In genomic region chr2:69015172-69015724, GRCm38 (mm10) we compare ENCODE assay signal across 17 mouse cellular contexts.
DNase-seq lines count a peak whose midpoint lies in the region; ATAC-seq and TF ChIP-seq lines count a peak whose summit lies in the region.
"Had no signal": no experiment of that assay in that cellular context is flagged by ENCODE, and none has a peak within 500 bp of the region (broad histone marks: within the 10 kb centered on the region; RNA-seq: fewer than 3 reads in every experiment).

No protein-coding gene starts in this region.

- TF ChIP-seq CTCF in intestine, postnatal 0 days (IDR thresholded peaks at IDR 0.05; ENCODE audit: low read depth): no peak

- H3K4me2 ChIP-seq in intestine, postnatal 0 days (replicated peaks; ENCODE audit: low read depth): no peak overlapping the region
- H3K4me2 ChIP-seq: embryonic facial prominence, embryonic 12.5 days; hindbrain, embryonic 15.5 days; liver, embryonic 15.5 days; midbrain, embryonic 12.5 days had no signal

- WGBS in intestine, postnatal 0 days: 83% methylated on average over 9 of the region's 9 CpGs

- ATAC-seq in intestine, postnatal 0 days: no peak

- peak; percentile 13 for DNase-seq in kidney, postnatal 10 days
- DNase-seq in kidney, postnatal 25 days: no peak
- peak; percentile 37 to 44 for DNase-seq in right cerebral cortex, adult 2 months (ENCODE audit: low spot score in 2 of 2)
- no peak for DNase-seq in right cerebral cortex, postnatal 25 days
- DNase-seq in left cerebral cortex, postnatal 14 days (ENCODE audit: low spot score in 2 of 2): peak; percentile 22 to 52
- DNase-seq in right cerebral cortex, postnatal 14 days: peak; percentile 43
- DNase-seq in natural killer cell, adult 2 months (ENCODE audit: low spot score in 2 of 2): no peak
- DNase-seq: heart, adult 2 months; kidney, adult 18-20 months; thymus, postnatal 4 days had no signal

- H3K36me3 ChIP-seq in intestine, postnatal 0 days (ENCODE audit: control insufficient read depth, insufficient read depth): no peaks in the 10 kb centered on the region
- H3K36me3 ChIP-seq: embryonic facial prominence, embryonic 12.5 days; hindbrain, embryonic 15.5 days; limb, embryonic 10.5 days; liver, embryonic 15.5 days; midbrain, embryonic 12.5 days had no signal

- no peaks in the 10 kb centered on the region for H3K27me3 ChIP-seq in intestine, postnatal 0 days (replicated peaks; ENCODE audit: control insufficient read depth, insufficient read depth, low read length)
- H3K27me3 ChIP-seq: CH12.LX; embryonic facial prominence, embryonic 12.5 days; hindbrain, embryonic 15.5 days; liver, embryonic 15.5 days; midbrain, embryonic 12.5 days had no signal

- no peak overlapping the region for H3K9ac ChIP-seq in intestine, postnatal 0 days (ENCODE audit: low read depth, low read length)
- H3K9ac ChIP-seq: embryonic facial prominence, embryonic 12.5 days; hindbrain, embryonic 15.5 days; liver, embryonic 15.5 days; midbrain, embryonic 12.5 days had no signal

- no peak overlapping the region for H3K27ac ChIP-seq in intestine, postnatal 0 days (ENCODE audit: low read depth, low read length)
- H3K27ac ChIP-seq: embryonic facial prominence, embryonic 12.5 days; heart, adult 2 months; hindbrain, embryonic 15.5 days; limb, embryonic 10.5 days; liver, embryonic 15.5 days; midbrain, embryonic 12.5 days had no signal

- no peaks in the 10 kb centered on the region for H3K9me3 ChIP-seq in intestine, postnatal 0 days (ENCODE audit: control insufficient read depth)
- H3K9me3 ChIP-seq: embryonic facial prominence, embryonic 12.5 days; hindbrain, embryonic 15.5 days; limb, embryonic 10.5 days; liver, embryonic 15.5 days; midbrain, embryonic 12.5 days had no signal

- H3K4me3 ChIP-seq in intestine, postnatal 0 days (ENCODE audit: low read depth, low read length): no peak overlapping the region
- H3K4me3 ChIP-seq: embryonic facial prominence, embryonic 12.5 days; heart, adult 2 months; hindbrain, embryonic 15.5 days; limb, embryonic 10.5 days; liver, embryonic 15.5 days; midbrain, embryonic 12.5 days had no signal

- intact Hi-C loops in left cerebral cortex, postnatal 14 days (cut with DNase I): no loop called here

- no peaks in the 10 kb centered on the region for H3K4me1 ChIP-seq in intestine, postnatal 0 days (replicated peaks; ENCODE audit: control insufficient read depth, insufficient read depth, low read length)
- H3K4me1 ChIP-seq: liver, embryonic 15.5 days had no signal

Comparison
In these comparisons a context has a peak if more than half of its experiments do, and no peak if none do; other contexts are left out.
1. DNase-seq: peak in kidney, postnatal 10 days (single experiment), right cerebral cortex, adult 2 months (2 of 2), left cerebral cortex, postnatal 14 days (2 of 2) and right cerebral cortex, postnatal 14 days (single experiment); none in kidney, postnatal 25 days (0 of 2), right cerebral cortex, postnatal 25 days (single experiment) and natural killer cell, adult 2 months (0 of 2).